Mouse (Mus musculus) thymus, postnatal 36 days (tissue): ENCODE data around the gene Pkd1l2.
A peak's percentile ranks its signal among the peaks of the same experiment; 100 is the strongest.

Source experiments
- DNase-seq, 2 experiments: peaks; one replicate each; pipeline ENCODE4 v3.0.0; 2022; ENCODE audit warnings: mixed read lengths in 2 of 2

Pkd1l2 gene

GRCm38 (mm10) chr8:117082947-117083559 lies 804 bp upstream of the Pkd1l2 start:
- DNase-seq = no peak

GRCm38 (mm10) chr8:117079652-117080051 lies 2.6 kb downstream of the Pkd1l2 start:
- no peak for DNase-seq

- DNase-seq = no peak
These were observed 3.8 kb downstream of the Pkd1l2 start for GRCm38 (mm10) chr8:117078367-117078926.

GRCm38 (mm10) chr8:117074350-117075182 lies 7.7 kb downstream of the Pkd1l2 start:
- no peak for DNase-seq

GRCm38 (mm10) chr8:117069708-117070107 lies 12.5 kb downstream of the Pkd1l2 start:
- DNase-seq = no peak

- DNase-seq = no peak
These were observed 14.0 kb downstream of the Pkd1l2 start for GRCm38 (mm10) chr8:117068294-117068693.

GRCm38 (mm10) chr8:117067396-117067795 lies 14.9 kb downstream of the Pkd1l2 start:
- no peak for DNase-seq

- no peak for DNase-seq
These were observed 15.3 kb downstream of the Pkd1l2 start for GRCm38 (mm10) chr8:117066955-117067354.

GRCm38 (mm10) chr8:117061180-117061880 lies 20.9 kb downstream of the Pkd1l2 start:
- DNase-seq = no peak

GRCm38 (mm10) chr8:117060306-117060705 lies 21.9 kb downstream of the Pkd1l2 start:
- no peak for DNase-seq

- no peak for DNase-seq
These were observed 23.2 kb downstream of the Pkd1l2 start for GRCm38 (mm10) chr8:117059021-117059420.

GRCm38 (mm10) chr8:117055097-117055496 lies 27.2 kb downstream of the Pkd1l2 start:
- DNase-seq = no peak

- DNase-seq = no peak
These were observed 28.1 kb downstream of the Pkd1l2 start for GRCm38 (mm10) chr8:117054146-117054545.

GRCm38 (mm10) chr8:117053135-117054079 lies 28.8 kb downstream of the Pkd1l2 start:
- peak; percentile 66 to 67 for DNase-seq

GRCm38 (mm10) chr8:117051316-117051715 lies 30.9 kb downstream of the Pkd1l2 start:
- no peak for DNase-seq

- DNase-seq = no peak
These were observed 31.5 kb downstream of the Pkd1l2 start for GRCm38 (mm10) chr8:117050763-117051162.

- DNase-seq = no peak
These were observed 32.8 kb downstream of the Pkd1l2 start for GRCm38 (mm10) chr8:117049444-117049843.

GRCm38 (mm10) chr8:117043584-117043983 lies 38.7 kb downstream of the Pkd1l2 start:
- no peak for DNase-seq

- DNase-seq = no peak
These were observed 42.4 kb downstream of the Pkd1l2 start for GRCm38 (mm10) chr8:117039843-117040242.

GRCm38 (mm10) chr8:117037374-117037935 lies 44.8 kb downstream of the Pkd1l2 start:
- no peak for DNase-seq

- DNase-seq = peak in 1 of 2 experiments; percentile 16
These were observed 48.9 kb downstream of the Pkd1l2 start for GRCm38 (mm10) chr8:117033393-117033792.

GRCm38 (mm10) chr8:117032609-117033008 lies 49.6 kb downstream of the Pkd1l2 start:
- DNase-seq = no peak
